ENCODE assay signal across 23 mouse cellular contexts in the genomic region with DNA sequence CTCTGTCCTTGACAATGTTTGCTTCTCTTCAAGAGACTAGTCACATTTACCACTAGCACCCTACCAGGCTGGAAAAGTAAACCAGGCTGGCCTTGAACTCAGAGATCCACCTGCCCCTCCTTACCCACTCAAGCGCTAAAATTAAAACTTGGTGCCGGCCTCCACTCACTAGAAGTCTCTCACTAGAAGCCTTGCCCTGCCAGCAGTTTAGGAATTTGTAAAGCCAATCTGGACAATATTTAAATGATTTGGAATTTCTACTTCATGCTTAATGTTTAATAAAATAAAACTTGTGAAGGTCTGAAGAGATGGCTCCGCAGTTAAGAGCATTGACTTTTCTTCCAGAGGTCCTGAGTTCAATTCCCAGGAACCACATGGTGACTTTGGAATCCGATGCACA. TPM values are rescaled to one million over a fixed set of nuclear protein-coding genes. Genes with fewer than 3 reads are reported as not detected.
DNase-seq lines count a peak whose midpoint lies in the region; ATAC-seq and TF ChIP-seq lines count a peak whose summit lies in the region.
"Had no signal": no experiment of that assay in that cellular context is flagged by ENCODE, and none has a peak within 500 bp of the region (broad histone marks: within the 10 kb centered on the region; RNA-seq: fewer than 3 reads in every experiment).

No protein-coding gene starts in this region.

- no peaks in the 10 kb centered on the region for H3K27me3 ChIP-seq in lung, embryonic 14.5 days (ENCODE audit: insufficient read depth, low read length)
- H3K27me3 ChIP-seq in midbrain, embryonic 15.5 days (replicated peaks): no peaks in the 10 kb centered on the region
- H3K27me3 ChIP-seq: liver, embryonic 12.5 days; lung, embryonic 15.5 days; Patski; stomach, embryonic 15.5 days had no signal

- no peak for TF ChIP-seq CTCF in lung, embryonic 14.5 days (IDR thresholded peaks at IDR 0.05; ENCODE audit: low read depth)

- no peaks in the 10 kb centered on the region for H3K9me3 ChIP-seq in lung, embryonic 14.5 days (ENCODE audit: low read depth, low read length)
- no peaks in the 10 kb centered on the region for H3K9me3 ChIP-seq in ES-E14 (ENCODE audit: control insufficient read depth, insufficient read depth, low read depth, low read length)
- no peaks in the 10 kb centered on the region for H3K9me3 ChIP-seq in midbrain, embryonic 15.5 days
- H3K9me3 ChIP-seq: forebrain, embryonic 13.5 days; liver, embryonic 12.5 days; lung, embryonic 15.5 days; midbrain, embryonic 12.5 days; stomach, embryonic 15.5 days had no signal

- in situ Hi-C loops in ES-E14 (cut with MboI; ENCODE audit: low sequenced_read_pairs in 2 of 2, unreplicated experiment in 2 of 2): no loop called here

- no peak overlapping the region for H3K4me2 ChIP-seq in lung, embryonic 14.5 days
- H3K4me2 ChIP-seq in midbrain, embryonic 15.5 days: no peak overlapping the region
- H3K4me2 ChIP-seq: forebrain, embryonic 13.5 days; liver, embryonic 12.5 days; lung, embryonic 15.5 days; midbrain, embryonic 12.5 days; stomach, embryonic 15.5 days had no signal

- H3K9ac ChIP-seq in lung, embryonic 14.5 days: no peak overlapping the region
- no peak overlapping the region for H3K9ac ChIP-seq in ES-E14 (ENCODE audit: insufficient read depth, low read depth, low read length, poor library complexity, severe bottlenecking)
- H3K9ac ChIP-seq in midbrain, embryonic 15.5 days: no peak overlapping the region
- H3K9ac ChIP-seq: forebrain, embryonic 13.5 days; liver, embryonic 12.5 days; lung, embryonic 15.5 days; midbrain, embryonic 12.5 days; stomach, embryonic 15.5 days had no signal

- H3K4me3 ChIP-seq in lung, embryonic 14.5 days (ENCODE audit: low read depth, low read length): no peak overlapping the region
- H3K4me3 ChIP-seq in ES-E14 (ENCODE audit: insufficient read depth in 1 of 2, low read depth in 1 of 2, low read length in 2 of 2, poor library complexity in 1 of 2, severe bottlenecking in 1 of 2): no peak overlapping the region
- no peak overlapping the region for H3K4me3 ChIP-seq in midbrain, embryonic 15.5 days
- H3K4me3 ChIP-seq: erythroblast, embryonic 14.5 days; forebrain, embryonic 13.5 days; liver, embryonic 12.5 days; lung, embryonic 15.5 days; midbrain, embryonic 12.5 days; stomach, embryonic 15.5 days had no signal

- H3K27ac ChIP-seq in lung, embryonic 14.5 days (ENCODE audit: low read depth): no peak overlapping the region
- no peak overlapping the region for H3K27ac ChIP-seq in ES-E14 (ENCODE audit: insufficient read depth, low read depth, low read length, poor library complexity, severe bottlenecking)
- H3K27ac ChIP-seq in midbrain, embryonic 15.5 days: no peak overlapping the region
- H3K27ac ChIP-seq: forebrain, embryonic 13.5 days; hindbrain, postnatal 0 days; liver, embryonic 12.5 days; lung, embryonic 15.5 days; midbrain, embryonic 12.5 days; stomach, embryonic 15.5 days had no signal

- DNase-seq in lung, embryonic 14.5 days: peak; percentile 23
- DNase-seq in lung, postnatal 14 days: no peak
- DNase-seq in ES-E14 (ENCODE audit: low read depth, low spot score) (peak; percentile 99), ZHBTc4 (ENCODE audit: low read depth, low spot score) (peak; percentile 93)
- no peak for DNase-seq in cerebellum, adult 8-10 months
- DNase-seq in spleen, postnatal 14 days (ENCODE audit: low spot score in 2 of 2): no peak
- DNase-seq: cerebellum, adult 18-20 months; gastrocnemius, postnatal 14 days; heart, adult 18-20 months; kidney, postnatal 14 days; left cerebral cortex, postnatal 4 days; thymus, adult 2 months had no signal

- peaks cover 7% of the 10 kb centered on the region; the same call in 1 of the 2 replicates for H3K4me1 ChIP-seq in lung, embryonic 14.5 days (ENCODE audit: insufficient read depth)
- H3K4me1 ChIP-seq in ES-E14 (ENCODE audit: control insufficient read depth in 2 of 2, insufficient read depth in 2 of 2, low read length in 2 of 2, poor library complexity in 1 of 2): no peaks in the 10 kb centered on the region; a peak in 1 of 4 replicates
- H3K4me1 ChIP-seq in midbrain, embryonic 15.5 days: peaks cover 4% of the 10 kb centered on the region; the same call in 1 of the 2 replicates

- no peaks in the 10 kb centered on the region for H3K36me3 ChIP-seq in lung, embryonic 14.5 days (ENCODE audit: insufficient read depth)
- no peaks in the 10 kb centered on the region for H3K36me3 ChIP-seq in ES-E14 (ENCODE audit: control insufficient read depth, insufficient read depth, low read length, poor library complexity, severe bottlenecking)
- H3K36me3 ChIP-seq in midbrain, embryonic 15.5 days (replicated peaks): no peaks in the 10 kb centered on the region
- H3K36me3 ChIP-seq: lung, embryonic 15.5 days; midbrain, embryonic 12.5 days; stomach, embryonic 15.5 days had no signal

- no peak for ATAC-seq in lung, embryonic 14.5 days (ENCODE audit: insufficient read depth)
- ATAC-seq in midbrain, embryonic 15.5 days (replicated peaks): no peak
- ATAC-seq: CD4-positive, CD25-positive, alpha-beta regulatory T cell, adult 4 months; forebrain, embryonic 13.5 days; hindbrain, postnatal 0 days; intestine, postnatal 0 days; liver, embryonic 12.5 days; Patski had no signal

- 77% methylated on average over 4 of the region's 4 CpGs for WGBS in lung, embryonic 14.5 days
- 80% methylated on average over 4 of the region's 4 CpGs for WGBS in midbrain, embryonic 15.5 days

TF ChIP-seq in ES-E14, 5 proteins besides CTCF, POLR2A, EP300 and RAD21:
- no peak for TF ChIP-seq ZNF384 (IDR thresholded peaks at IDR 0.05; ENCODE audit: low read depth, low read length)
- TF ChIP-seq ZC3H11A (IDR thresholded peaks at IDR 0.05; ENCODE audit: borderline replicate concordance, low read depth, low read length): no peak
- no peak for TF ChIP-seq MAFK (IDR thresholded peaks at IDR 0.05; ENCODE audit: insufficient read depth, low read depth, low read length)
- no peak for TF ChIP-seq CHD2 (IDR thresholded peaks at IDR 0.05; ENCODE audit: low read depth, low read length)
- no peak for TF ChIP-seq HCFC1 (IDR thresholded peaks at IDR 0.05; ENCODE audit: borderline replicate concordance, insufficient read depth, low read length)

RNA-seq across cellular contexts. Expression of a gene that starts 10.3 kb away (rescaled TPM):
- polyA plus RNA-seq in lung, embryonic 14.5 days (2014; fragmentation: Nextera tagmentation; extraction: Ambion mirVana): 5.1 and 7.5 TPM in 2 replicates
- 6.0 and 6.3 TPM in 2 replicates for total RNA-seq in ES-E14 (2012; rRNA removed)
- 6.1 and 7.8 TPM in 2 replicates for polyA plus RNA-seq in midbrain, embryonic 15.5 days (2015; fragmentation: Nextera tagmentation; extraction: Ambion mirVana)

Comparison
In these comparisons a context has a peak if more than half of its experiments do, and no peak if none do; other contexts are left out.
1. DNase-seq: peak in lung, embryonic 14.5 days (single experiment), ES-E14 (single experiment) and ZHBTc4 (single experiment); none in lung, postnatal 14 days (single experiment), cerebellum, adult 8-10 months (single experiment) and spleen, postnatal 14 days (0 of 2).